Mouse (Mus musculus) left cerebral cortex, postnatal 36 days (tissue): ENCODE measurements around the gene Col16a1. TPM values are rescaled to one million over a fixed set of nuclear protein-coding genes. Genes with fewer than 3 reads are reported as not detected.
A peak's percentile ranks its signal among the peaks of the same experiment; 100 is the strongest.

Experiments used
- DNase-seq, 2 experiments: peaks; one replicate each; pipeline ENCODE4 v3.0.0; 2021 to 2022; ENCODE audit warnings: low spot score in 2 of 2, mixed read lengths in 1 of 2
- intact Hi-C: fragments of 180-260 bp; cut with DNase I; formaldehyde crosslinking; loops from one replicate; pipeline ENCODE4 v1.15.1; 2025
- total RNA-seq, 2 experiments: library from RNA; stranded (reverse); gene quantifications; 2 replicates each; pipeline ENCODE4 v1.2.3; 2021

Gene Col16a1
- total RNA-seq: 10 to 100 TPM; 15.9 to 21.4 TPM

DNA sequence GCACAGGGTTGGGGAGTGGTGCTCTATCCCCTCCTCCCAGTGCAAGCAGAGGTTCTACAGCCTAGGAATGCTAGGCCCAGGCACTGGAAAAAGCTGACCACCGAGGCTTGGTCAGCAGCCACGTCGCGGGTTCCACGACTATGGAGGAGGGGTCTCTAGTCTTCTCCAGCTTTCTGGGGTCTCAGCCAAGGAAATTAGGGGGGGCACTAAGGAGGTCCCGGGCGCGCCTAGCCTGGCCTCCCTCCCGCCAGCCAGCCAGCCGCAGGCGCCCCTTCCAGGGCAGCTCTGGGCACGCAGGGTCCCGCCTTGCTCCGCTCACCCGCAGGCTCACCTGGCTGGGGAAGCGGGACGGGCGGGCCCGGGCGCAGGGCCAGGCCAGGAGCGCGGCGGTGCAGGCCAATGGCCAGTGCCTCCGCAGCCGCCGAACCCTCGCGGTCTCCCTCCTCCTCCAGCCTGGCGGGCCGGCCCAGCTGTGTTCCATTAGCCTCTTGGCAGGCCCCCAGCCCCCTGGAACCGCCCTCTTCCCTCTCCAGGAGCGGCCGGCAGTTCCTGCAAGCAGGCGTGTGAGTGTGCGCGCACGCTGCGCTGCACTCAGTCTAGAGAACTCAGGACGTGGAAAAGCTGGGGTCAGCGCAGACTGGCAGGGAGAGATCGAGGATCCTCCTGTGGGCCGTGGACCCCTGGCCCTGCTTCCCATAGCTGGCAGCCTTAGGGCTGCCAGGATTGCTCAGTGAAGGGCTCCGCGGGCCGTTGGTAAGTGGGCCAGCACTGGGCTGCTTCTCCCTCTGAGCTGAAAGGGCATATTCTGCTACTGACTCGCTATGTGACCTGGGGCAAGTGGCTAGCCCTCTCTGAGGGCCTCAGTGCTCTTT, at the start of gene Col16a1:
Gene Col16a1, plus strand, starts transcription at position 510 of the 872 bp plus-strand sequence.
- intact Hi-C loops: loop anchor here (5.0 kb wide), 1 partner anchor 35 kb away; no protein-coding TSS in a partner anchor
- peak; percentile 62 to 74 for DNase-seq

- intact Hi-C loops: no loop called here
- DNase-seq: peak in 1 of 2 experiments; percentile 82
These were observed 49.5 kb upstream of the Col16a1 start for GRCm38 (mm10) chr4:129998124-129998523.

- DNase-seq: no peak
- intact Hi-C loops: no loop called here
These were observed 45.9 kb upstream of the Col16a1 start for GRCm38 (mm10) chr4:130001710-130002109.

DNA sequence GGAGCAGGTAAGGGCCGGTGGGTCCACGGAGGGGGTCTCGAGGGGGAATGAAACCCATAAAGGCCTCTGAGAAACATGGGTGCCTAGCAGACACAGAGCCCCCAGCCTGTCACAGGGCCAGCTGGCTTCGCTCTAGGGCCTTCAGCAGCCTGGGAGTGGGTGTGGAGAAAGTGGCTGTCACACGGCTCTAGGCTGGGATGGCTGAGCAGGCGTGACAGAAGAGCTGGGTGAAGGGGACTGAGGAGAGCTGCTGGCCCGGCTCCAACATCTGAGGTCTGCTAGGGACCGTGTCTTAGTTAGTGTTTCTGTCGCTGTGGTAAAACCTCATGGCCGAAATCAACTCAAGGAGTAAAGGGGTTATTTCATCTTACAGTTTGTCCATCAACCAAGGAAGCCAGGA, 45.5 kb upstream of the Col16a1 start:
- peak; percentile 67 to 71 for DNase-seq
- intact Hi-C loops: no loop called here

- no peak for DNase-seq
- intact Hi-C loops: no loop called here
These were observed 42.0 kb upstream of the Col16a1 start for GRCm38 (mm10) chr4:130005593-130005992.

DNA sequence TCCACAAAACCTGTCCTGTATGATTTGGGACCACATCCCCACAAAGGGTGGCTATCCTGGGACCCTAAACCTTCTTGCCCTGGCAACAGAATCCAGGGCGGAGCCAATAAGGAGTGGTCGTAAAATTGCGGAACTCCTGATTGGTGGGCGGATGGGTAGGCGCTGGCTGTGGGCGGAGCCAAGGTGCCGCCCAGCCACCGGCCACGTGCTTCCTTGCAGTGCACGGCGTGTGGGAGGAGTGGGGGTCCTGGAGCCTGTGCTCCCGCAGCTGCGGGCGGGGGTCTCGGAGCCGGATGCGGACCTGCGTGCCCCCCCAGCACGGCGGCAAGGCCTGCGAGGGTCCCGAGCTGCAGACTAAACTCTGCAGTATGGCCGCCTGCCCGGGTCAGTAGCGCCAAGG, 41.1 kb upstream of the Col16a1 start:
- no peak for DNase-seq
- intact Hi-C loops: no loop called here

GRCm38 (mm10) chr4:130009043-130009442, 38.6 kb upstream of the Col16a1 start:
- no peak for DNase-seq
- intact Hi-C loops: no loop called here

- no peak for DNase-seq
- intact Hi-C loops: no loop called here
These were observed 36.9 kb upstream of the Col16a1 start for GRCm38 (mm10) chr4:130010723-130011122.

DNA sequence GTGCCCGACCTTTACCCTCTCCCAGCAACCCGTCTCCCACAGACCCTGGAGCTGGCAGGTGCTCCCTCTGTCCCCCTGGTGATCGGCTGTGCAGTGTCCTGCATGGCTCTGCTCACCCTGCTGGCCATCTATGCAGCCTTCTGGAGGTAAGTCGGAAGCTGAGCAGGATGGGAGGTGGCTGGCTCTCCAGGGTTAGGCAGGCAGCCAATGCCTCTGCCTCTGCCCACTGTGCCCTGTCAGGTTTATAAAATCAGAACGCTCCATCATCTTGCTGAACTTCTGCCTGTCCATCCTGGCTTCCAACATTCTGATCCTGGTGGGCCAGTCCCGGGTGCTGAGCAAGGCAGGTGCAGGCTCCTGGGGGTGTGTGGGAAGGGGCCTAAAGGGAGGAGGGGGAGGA, 35.4 kb upstream of the Col16a1 start:
- intact Hi-C loops: no loop called here
- DNase-seq: no peak

DNA sequence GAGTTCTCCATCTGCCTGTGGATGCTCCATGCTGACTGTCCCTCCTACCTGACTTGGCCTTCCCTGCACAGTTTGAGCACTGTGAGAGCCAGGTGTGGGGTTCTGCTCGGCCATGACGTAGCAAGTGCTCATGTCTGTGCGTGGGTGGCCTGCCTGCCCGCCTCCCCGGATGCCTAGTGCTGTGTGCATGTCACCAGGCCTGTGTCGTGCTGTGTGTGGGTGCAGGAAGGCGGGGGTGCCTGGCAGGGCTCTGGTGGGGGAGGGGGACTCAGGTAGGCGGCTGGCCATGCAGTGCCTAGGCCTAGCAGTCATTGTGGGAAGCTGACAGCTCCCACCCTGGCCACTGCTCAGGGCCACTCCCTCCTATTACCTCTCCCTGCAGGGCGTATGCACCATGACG, 34.5 kb upstream of the Col16a1 start:
- DNase-seq: peak; percentile 84 to 89
- intact Hi-C loops: no loop called here

DNA sequence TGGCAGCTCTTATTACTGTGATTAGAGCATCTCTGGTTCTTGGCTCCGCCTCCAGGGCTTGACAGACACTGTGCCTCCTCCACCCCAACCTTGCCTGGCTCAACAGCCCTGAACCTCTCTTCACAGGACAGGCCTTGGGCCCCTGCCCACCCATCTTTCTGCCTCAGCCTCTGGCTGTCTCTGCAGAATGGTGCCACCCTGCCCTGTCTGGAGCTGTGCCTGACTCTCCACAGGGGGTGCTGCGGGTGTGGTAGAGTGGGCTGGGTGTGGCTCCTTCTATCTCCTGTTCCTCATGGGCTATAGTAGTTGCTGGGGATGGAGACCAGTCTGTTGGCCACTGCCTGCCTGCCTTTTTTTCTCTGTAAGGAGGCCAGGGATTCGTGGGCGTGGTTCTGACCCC, 31.6 kb upstream of the Col16a1 start:
- intact Hi-C loops: no loop called here
- DNase-seq: no peak

- DNase-seq: no peak
- intact Hi-C loops: no loop called here
These were observed 30.5 kb upstream of the Col16a1 start for GRCm38 (mm10) chr4:130017036-130017674.

DNA sequence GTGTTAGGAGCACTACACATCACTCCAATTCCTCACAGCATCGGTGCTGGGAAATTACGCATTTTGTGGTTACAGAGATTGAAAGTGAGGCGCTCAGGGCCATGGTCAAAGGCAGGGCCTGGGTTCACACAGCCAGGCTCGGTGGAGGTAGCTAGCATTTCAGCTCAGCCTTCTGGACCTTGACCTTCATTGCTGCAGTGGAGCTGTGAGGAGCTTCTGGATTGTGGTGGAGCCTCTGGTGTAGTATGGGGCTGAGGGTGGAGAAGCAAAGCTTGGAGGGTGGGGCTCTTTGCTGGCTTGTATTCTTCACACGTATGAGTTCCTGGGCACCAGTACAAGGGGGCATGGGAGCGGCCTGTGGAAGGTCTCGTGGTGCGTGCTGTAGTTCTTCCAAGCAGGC, 24.7 kb upstream of the Col16a1 start:
- intact Hi-C loops: no loop called here
- no peak for DNase-seq

DNA sequence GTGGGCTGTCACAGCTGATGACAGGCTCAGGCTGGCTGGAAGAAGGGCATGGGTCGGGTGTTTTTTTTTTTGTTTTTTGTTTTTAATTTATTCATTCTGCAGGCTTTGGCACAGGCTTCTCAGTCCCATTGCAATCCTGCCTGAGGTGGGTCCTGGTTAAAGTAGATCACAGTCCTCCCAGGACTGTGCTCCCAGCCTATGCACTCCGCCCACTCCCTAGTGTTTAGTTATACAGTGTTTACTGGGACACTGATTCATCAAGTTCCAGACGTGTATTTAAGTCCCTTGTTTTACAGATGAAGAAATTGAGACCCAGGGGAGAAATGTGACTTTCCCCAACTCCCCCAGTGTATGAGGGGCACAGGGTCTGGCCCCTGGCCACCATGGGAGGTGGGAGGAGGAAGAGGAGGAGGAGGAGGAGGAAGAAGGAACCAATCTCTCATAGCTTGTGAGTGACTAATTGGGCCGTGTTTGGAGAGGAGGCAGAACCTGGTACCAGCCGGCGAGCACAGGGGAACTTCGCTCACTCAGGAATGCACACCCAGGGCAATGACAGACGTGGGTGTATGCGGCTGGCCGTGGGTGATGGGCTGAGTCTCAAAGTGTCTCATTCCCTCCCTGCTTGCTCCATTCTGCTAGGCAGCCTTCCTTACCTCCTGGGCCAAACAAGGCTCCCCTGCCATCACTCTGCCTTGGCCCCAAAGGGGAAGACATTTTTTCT, 24.0 kb upstream of the Col16a1 start:
- intact Hi-C loops: no loop called here
- peak in 1 of 2 experiments; percentile 73 for DNase-seq

- DNase-seq: no peak
- intact Hi-C loops: no loop called here
These were observed 22.1 kb upstream of the Col16a1 start for GRCm38 (mm10) chr4:130025544-130025943.

- DNase-seq: no peak
- intact Hi-C loops: no loop called here
These were observed 16.5 kb upstream of the Col16a1 start for GRCm38 (mm10) chr4:130031146-130031545.

- intact Hi-C loops: no loop called here
- DNase-seq: no peak
These were observed 14.1 kb upstream of the Col16a1 start for GRCm38 (mm10) chr4:130033496-130033895.

DNA sequence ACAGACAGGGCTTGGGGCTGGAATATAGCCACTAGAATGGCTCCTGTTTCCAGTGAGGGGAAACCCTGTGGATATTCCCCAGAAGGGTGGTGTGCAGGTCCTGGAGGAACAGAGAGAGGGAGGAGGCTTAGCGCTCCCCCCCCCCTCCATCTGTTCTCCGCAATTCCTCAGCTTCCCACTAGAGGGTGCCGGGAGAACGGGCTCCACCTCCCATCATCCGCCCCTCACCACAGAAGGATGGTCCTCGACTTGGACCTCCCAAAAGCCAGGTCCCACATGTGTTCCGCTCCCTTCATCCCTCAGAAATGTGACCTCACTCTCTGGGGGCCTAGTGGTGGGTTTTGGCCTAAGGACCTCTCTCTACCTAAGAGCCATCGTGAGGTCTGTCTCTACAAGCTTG, 11.5 kb upstream of the Col16a1 start:
- peak; percentile 54 to 64 for DNase-seq
- intact Hi-C loops: loop anchor here (2.0 kb wide), 1 partner anchor 51 kb away; no protein-coding TSS in a partner anchor

- peak; percentile 73 to 82 for DNase-seq
- intact Hi-C loops: loop anchor here (2.0 kb wide), 1 partner anchor 50 kb away; no protein-coding TSS in a partner anchor
These were observed 10.9 kb upstream of the Col16a1 start for GRCm38 (mm10) chr4:130036573-130037401.
